Mouse (Mus musculus): ENCODE measurements around the gene Rhobtb3. TPM values are rescaled to one million over a fixed set of nuclear protein-coding genes. Genes with fewer than 3 reads are reported as not detected.
"Not testable (repeated sequence)": the region's sequence is repeated elsewhere in the genome, so short reads cannot be mapped to it uniquely, and the experiment has no call there.

The Rhobtb3 gene
- polyA plus RNA-seq, 1 experiment: 10.8 TPM

DNA sequence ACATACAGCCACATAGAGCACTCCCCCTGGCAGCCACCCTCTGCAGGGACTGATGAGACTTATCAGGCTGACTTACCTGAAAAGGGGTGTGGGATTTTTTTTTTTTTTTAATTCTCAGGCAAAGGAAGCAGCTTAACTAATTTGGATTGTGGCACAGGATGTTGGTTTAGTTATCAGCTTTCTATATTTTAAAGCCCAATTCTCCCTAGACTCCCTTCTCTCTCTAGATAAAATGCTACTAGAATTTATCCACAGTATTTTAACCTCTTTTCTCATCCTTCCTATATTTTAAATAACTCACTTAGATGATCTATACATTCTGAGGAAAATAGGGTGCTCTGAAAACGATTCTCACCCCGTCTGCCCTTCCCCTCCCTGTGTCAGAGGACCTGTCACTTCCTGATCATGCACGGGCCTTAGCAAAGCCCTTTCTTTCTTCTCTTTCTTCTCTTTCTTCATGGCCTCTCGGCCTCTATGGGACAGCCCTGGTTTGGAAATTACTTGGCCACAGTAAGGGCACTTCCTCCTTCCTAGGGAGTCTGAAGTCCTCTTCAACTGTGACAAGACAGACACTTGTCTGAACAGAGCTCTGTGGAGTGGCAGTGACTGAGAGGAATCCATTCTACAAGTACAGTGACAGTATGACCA, 98.1 kb downstream of the Rhobtb3 start:
- DNase-seq (ENCODE audit: low read depth): no peak

DNA sequence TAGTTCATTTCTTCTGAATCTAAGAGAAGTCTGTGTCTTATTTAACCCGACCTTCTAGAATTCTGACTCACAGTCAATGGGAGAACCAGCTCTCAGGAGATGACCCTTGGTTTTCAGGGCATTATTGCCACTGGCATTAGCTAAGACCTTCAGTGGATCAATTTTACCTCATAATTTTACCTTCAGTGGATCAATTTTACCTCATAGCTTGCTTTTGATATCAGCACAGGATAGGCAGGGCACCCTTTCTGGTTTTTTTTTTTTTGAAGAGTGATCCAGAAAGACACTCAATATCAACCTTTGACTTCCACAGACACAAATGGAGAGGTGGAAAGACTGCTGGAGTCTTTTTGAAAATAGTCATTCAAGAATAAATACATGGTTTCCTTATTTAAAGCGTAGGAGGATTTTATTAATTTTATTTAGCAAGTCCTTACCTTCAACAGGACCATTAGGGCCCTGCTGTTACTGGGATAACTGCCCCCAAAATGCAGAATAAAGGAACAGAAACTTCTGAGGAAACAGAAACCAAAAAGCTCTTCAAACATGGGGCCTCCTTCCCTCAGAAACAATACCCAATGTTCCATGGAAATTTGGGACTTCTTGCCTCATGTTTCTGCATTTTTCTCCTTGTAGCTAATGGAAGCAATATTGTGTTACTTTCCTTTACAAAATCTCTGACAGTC, 98.7 kb downstream of the Rhobtb3 start:
- DNase-seq (ENCODE audit: low read depth): no peak

DNA sequence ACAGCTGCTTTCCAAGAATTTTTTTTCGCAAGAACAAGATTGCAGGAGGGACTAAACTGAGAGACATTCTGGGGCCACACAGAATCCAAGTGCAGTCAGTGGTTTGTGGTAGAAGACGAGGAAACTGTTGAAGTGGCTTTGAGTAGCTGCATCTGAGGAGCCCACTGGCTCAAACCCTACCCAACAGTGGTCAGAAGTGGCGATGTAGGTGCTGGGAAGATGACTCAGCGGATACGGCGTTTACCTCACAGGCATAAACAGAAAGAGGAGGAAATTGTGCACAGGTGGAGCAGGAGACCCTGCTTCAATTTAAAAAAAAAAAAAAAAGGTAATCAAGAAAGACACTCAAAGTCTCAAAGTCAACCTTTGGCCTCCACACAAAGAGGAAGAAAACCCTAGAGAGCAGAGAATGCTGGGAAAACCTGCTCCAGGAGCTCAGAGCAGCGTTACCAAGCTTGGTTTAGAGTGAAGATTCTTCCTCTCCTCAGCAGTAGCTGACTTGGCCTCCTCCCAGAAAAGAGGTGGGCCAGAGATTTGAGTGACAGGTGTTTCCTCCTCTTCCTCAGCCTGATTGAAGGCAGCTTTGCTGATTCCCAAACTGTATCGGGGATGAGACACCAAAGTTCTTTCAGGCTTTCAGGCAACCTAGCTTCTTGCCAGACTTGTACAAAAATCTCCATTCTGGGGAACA, 99.6 kb downstream of the Rhobtb3 start:
- DNase-seq (ENCODE audit: low read depth): no peak

GRCm38 (mm10) chr13:75843331-75843730, 100.4 kb downstream of the Rhobtb3 start:
- no peak for DNase-seq (ENCODE audit: low read depth)

GRCm38 (mm10) chr13:75841950-75842349, 101.8 kb downstream of the Rhobtb3 start:
- no peak for DNase-seq (ENCODE audit: low read depth)

DNA sequence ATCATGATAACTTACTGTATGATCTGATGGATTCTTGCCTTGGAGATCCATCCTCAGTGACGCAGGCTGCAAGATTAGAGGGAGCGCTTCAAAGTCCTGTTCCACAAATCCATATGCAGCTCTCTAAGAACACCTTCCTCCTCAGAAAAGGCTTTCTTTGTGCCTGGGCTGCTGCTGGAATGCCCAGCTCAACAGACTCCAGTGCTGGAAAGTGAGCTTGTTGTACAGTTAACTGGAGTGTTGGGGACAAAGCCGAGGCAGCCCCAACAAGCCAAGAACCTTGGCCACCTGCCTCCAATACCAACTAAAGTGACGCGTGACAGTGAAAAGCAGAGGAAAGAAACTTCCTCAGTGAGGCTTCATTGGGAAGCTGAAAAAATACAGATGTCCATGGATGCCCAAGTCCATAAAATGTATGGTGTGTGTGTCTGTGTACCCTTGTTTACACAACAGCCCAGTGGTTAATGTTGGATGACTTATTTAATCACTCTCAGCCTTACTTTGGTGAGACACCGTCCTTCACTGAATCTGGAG, 102.9 kb downstream of the Rhobtb3 start:
- no peak for DNase-seq (ENCODE audit: low read depth)

GRCm38 (mm10) chr13:75839719-75840481, 103.8 kb downstream of the Rhobtb3 start, which contains the start of gene Glrx:
Gene Glrx, plus strand, starts transcription at chr13:75839868.
- peak; percentile 71 for DNase-seq (ENCODE audit: low read depth)

GRCm38 (mm10) chr13:75838506-75838905, 105.2 kb downstream of the Rhobtb3 start:
- DNase-seq (ENCODE audit: low read depth): no peak

DNA sequence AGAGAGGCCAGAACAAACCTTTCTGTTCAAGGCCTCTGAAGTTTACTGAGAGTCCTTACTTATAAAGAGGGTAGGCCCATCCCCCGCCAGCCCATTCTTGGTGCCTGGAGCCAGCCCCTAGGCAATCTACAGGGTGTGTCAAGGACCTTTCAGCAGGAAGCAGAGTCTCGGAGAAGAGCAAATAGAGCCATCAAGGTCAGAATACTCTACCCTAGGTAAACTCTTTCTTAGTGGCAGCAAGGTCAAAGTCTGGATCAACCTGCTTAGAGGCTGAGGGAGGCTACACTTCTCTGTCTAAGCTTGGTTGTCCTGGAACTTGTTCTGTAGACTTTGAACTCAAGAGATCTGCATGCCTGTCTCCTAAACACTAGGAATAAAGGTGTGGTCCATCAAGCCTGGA, 108.3 kb downstream of the Rhobtb3 start:
- no peak for DNase-seq (ENCODE audit: low read depth)

GRCm38 (mm10) chr13:75833499-75833898, 110.2 kb downstream of the Rhobtb3 start:
- DNase-seq (ENCODE audit: low read depth): no peak

DNA sequence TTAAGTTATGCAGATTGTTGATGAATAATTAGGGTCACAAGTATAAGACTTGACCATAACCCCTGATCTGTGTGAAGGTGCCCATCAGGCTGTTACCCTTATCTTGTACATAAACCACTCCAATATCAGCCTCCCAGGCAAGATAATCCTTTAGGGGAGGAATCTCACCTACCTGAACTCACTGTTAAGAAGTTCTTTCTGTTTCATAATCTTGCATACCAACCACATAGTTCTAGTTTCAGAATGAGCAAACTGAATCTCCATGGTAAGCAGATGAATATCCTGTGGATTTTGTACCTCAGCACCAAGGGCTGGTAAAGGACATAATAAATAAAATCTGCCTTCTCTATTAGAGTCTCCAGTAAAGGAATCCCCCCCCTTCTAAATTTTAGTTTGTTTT, 111.0 kb downstream of the Rhobtb3 start:
- no peak for DNase-seq (ENCODE audit: low read depth)

GRCm38 (mm10) chr13:75831710-75832109, 112.0 kb downstream of the Rhobtb3 start:
- no peak for DNase-seq (ENCODE audit: low read depth)

GRCm38 (mm10) chr13:75830708-75831107, 113.0 kb downstream of the Rhobtb3 start:
- peak; percentile 97 for DNase-seq (ENCODE audit: low read depth)

- DNase-seq (ENCODE audit: low read depth): no peak
Measured at GRCm38 (mm10) chr13:75825388-75825787, 118.3 kb downstream of the Rhobtb3 start.

DNA sequence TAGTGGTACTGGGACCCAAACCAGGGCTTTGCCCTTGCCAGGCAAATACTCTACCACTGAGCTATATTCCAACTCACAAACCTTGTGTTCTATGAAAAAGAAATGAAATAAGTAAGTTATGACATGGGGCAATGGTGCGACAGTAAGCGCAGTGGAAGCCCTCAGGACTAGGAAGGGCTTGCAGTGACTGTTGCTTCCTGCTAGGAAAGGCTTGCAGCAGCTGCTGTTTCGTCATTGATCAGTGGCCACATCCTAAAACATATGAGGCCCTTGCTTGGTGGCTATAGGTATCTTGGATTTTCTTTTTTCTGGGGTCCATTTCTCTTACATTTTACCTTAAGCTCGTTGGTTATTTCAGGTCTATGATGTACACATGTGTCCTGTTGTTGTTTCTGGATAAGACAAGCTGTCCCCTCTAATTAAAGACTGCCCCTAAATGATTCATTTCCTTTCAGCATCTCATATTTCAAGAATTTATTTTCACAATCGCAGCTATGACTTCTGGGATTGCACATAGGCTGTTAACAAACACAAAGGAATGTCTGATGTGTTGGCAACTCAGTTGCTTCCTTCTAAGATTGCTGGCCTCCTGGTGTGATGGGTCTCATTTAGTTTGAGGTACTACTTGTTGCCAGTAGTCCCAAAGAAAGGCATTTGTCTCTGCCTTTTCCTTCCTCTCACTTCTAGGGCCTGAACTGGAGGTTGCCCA, 119.0 kb downstream of the Rhobtb3 start:
- DNase-seq (ENCODE audit: low read depth): no peak

GRCm38 (mm10) chr13:75823201-75823600, 120.5 kb downstream of the Rhobtb3 start:
- DNase-seq (ENCODE audit: low read depth): no peak

- DNase-seq (ENCODE audit: low read depth): not testable (repeated sequence)
Measured at GRCm38 (mm10) chr13:75822366-75822765, 121.4 kb downstream of the Rhobtb3 start.

DNA sequence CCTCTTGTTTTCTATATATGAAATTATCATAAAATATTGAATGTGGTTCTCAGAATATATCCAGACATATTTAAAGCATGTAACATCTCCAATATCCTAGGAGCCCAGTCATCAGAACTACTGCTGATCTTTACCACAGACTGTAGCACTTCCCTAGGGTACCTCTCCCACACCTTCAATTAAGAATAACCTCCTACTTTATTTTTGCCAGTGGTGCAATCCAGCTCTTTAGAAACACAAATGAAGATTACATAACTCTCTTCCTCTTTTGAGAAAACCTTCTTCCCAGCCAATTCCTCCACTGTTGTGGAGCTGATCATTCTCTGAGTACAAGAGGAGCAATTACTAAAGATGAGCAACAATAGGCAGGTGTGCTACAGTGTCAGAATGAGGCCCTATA, 123.8 kb downstream of the Rhobtb3 start:
- DNase-seq (ENCODE audit: low read depth): no peak
